Mouse (Mus musculus) mesoderm, embryonic 11.5 days (tissue): Measurements from ENCODE around the gene Acsm3.
"Not testable (repeated sequence)": the region's sequence is repeated elsewhere in the genome, so short reads cannot be mapped to it uniquely, and the experiment has no call there.

ENCODE experiments used
- DNase-seq: peaks from one replicate; pipeline ENCODE4 v3.0.0-alpha.2; 2012; ENCODE audit warnings: low read depth, low spot score

Gene Acsm3

DNA sequence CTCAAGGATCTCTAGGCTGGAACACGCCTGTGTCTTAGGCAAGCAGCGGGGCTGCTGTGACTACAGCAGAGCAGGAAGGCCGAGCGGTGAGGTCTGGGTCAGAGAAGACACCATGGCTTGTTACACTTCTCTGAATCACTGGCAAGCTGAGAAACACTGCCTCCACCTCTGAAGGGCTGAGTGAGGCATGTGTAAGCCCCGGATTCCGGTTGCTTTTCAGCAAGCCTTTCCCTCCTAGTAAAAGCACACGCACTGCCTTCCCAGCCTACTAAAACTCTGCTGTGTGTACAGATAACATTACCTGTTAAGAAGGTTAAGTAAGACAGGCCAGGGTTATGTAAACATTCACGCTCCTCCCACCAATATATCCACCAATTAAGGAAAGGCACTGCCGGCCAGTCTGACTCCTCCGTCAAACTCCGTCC lies at the start of gene Acsm3:
Acsm3 (plus strand) TSS at position 397 of the 425 bp plus-strand sequence.
- no peak for DNase-seq

DNA sequence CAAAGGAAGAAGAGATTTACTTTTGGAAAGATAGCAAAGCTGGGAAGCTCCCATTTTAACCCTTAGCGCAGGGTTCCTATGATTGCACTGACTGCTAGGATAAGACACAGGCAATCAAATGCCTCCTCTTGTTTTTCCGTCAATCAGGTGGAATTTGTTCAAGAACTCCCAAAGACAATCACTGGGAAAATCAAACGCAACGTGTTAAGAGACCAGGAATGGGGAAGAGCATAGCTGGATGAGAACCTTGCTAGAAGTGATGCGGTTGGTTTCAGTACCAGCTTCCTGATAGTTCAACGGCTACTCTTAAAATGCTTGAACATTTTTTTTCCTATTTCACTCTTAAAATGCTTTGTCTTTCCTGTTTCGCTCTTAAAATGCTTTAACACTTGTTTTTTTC lies 46.6 kb upstream of the Acsm3 start:
- no peak for DNase-seq

DNA sequence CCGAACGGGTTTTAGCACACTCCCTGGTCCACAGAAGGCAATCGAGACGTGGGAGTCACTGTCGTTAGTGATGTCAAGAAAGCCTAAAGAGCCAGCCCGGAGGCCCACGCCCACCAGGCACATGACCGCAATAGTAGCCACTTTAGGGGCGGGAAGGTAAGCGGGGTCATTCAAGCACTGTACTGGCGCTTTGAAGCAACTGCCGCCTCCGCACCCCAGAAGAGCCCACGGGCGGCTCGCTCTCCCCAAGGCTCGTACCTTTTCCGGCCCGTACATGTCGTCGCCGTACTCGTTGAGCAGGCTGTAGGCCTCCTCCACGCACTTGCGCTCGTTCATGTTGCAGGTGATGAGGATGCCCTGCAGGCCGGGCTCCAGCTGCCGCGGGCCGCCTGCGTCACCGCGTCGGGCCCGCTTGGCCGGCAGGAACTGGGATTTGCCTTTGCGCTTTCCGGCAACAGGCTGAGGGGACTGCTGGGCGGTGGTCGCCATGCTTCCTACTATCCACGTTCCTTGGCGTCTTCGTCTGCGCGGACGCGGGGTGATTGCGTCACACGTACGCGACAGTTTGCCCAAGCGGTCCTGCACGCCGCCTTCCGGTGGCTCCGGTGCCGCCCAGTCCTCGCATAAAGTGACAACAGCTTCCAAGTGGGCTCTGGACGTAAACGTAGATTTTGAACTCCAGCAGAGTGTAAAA lies 40.3 kb upstream of the Acsm3 start, which contains the start of gene Thumpd1:
Thumpd1 (minus strand) TSS at position 546 of the 694 bp plus-strand sequence.
- DNase-seq, result peak; percentile 96

DNA sequence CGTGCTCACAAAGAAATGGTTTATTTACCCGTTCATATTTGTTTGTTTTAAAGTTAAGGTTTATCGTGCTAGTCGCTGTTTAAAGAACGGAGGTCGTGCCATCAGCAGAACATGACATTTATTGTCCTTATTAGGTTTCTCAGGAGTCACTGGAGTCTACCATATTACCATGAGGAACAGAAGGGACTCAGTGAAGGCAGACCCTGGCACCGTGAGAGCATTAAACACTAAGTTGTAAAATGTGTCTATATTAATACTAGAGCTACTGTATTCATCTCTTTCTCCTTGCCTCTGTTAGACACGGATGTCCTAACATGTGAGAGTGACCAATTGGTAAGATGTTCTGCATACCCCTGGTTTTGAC lies 39.8 kb upstream of the Acsm3 start:
- DNase-seq, result no peak

DNA sequence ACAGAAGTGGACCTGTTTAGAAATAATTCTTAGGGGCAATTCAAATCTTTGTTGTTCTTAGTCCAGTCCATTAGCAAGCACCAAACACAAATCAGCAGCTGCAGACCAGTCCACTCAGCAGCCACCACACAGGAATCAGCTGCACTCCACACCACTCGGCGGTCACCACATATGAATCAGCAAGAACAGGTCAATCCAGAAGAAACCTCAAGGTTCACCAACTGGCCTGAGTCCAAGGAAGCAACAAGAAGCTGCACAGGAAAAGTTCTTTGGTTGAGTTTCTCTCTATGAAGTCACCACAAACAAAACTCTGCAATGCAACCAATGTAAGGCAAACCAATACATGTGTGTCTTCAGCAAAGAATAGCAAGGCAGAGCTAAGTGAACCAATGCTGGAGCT lies 33.1 kb upstream of the Acsm3 start:
- no peak for DNase-seq

DNA sequence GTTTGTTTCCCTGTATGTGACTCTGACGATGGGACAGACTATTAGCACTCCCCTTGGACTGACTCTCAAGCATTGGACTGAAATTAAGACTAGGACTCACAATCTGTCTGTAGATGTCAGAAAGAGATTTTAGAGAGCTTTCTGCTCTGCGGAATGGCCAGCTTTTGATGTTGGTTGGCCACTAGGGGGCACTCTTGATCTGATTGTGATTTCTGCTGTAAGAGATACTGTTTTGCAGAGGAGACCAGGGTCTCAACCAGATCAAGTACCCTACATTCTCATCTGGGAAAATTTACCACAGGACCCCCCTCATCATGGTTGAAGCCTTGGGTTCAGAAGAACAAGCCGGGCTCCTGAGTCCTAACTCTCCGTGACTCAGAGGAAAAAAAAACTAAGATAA lies 29.5 kb upstream of the Acsm3 start:
- peak; percentile 21 for DNase-seq

DNA sequence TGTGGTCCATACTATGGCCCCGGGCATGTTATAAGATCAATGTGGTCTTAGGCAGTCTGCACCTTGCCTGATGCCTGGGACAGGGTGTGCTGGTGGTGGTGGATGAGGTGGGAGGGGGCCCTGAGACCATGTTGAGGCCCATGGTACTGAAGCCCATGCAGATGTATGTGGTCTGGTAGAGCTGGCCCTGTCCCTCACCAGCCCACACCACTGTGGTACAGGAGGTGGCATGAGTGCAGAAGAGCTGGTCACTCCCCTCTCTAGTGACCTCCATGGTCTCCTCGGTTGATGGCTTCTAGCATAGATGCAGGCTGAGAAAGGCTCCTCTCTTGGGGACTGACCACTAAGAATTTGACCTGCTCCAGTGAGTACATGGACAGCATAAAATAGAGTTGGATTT lies 21.8 kb upstream of the Acsm3 start:
- no peak for DNase-seq

DNA sequence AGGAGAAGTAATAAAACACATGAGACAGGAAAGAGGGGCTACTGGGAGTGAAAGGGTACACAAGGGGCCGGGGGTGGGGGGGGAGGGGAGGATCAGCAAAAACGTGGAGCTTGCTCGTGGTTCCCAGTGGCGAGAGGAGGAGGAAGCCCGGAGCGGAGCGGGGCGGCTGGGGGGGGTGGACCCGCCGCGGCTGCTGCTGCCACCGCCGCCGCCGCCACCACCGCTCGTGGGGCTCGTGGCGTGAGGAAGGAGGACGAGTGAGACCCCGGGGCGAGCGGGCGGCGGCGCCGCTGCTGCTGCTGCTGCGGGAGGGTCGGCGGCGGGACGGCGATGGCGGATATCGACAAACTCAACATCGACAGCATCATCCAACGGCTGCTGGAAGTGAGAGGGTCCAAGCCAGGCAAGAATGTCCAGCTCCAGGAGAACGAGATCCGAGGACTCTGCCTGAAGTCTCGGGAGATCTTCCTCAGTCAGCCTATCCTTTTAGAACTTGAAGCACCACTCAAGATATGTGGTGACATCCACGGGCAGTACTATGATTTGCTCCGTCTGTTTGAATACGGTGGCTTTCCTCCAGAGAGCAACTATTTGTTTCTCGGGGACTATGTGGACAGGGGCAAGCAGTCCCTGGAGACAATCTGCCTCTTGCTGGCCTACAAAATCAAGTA lies 20.8 kb upstream of the Acsm3 start:
- DNase-seq, result not testable (repeated sequence)

DNA sequence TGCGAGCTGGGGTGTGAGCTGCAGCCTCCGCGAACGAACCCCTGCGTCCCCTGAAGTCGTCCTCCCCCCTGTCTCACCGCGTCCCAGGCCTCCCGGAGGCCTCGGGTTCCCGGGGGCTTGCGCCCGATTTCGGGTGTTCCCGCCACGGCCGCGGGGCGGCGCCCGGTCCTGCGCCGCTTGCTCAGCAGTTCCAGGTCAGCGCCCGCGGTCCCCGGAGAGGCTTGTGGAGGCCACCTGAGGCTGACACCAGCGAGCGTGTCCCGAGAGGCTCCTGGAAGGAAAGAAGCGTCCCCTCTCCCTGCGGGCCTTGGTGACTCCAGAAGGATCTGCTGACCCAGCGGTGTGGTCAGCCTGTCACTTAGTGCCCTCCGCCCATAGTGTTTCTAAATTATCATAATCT lies 16.4 kb upstream of the Acsm3 start:
- peak; percentile 52 for DNase-seq

DNA sequence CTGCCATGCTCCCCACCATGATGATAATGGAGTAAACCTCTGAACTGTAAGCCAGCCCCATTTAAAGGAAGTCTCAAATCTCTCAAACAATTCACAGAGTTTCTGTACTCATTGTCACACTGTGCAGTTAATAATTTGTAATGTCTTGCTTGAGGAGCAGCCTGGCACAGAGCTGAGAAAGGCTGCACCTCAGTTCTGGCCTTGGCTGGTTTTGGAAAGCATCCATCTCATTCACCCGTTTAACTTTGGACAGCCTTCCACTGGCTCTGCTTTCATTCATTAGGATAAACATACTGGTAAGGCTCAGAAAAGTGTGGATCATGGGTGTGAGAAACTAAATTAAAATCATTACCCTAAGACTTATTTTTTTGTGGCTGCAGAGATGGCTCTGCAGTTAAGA lies 14.9 kb upstream of the Acsm3 start:
- no peak for DNase-seq

DNA sequence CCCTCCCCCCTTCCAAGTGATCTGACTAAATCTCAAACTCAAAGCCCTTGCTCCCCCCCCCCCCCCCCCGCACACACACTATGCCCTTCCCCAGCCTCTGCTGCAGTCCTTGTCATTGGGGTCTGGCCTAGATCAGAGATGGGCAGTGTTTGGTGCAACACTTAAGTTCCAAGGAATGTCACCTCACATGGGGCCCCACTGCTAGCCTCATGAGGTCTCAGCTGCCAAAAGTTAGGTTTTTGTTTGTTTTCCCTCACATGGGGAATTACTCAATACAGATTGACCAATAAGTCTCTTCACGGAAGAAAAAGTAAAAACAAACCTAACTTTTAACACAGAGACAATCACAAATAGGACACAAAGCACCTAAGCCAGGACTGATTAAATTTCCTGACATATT lies 12.0 kb upstream of the Acsm3 start:
- no peak for DNase-seq

DNA sequence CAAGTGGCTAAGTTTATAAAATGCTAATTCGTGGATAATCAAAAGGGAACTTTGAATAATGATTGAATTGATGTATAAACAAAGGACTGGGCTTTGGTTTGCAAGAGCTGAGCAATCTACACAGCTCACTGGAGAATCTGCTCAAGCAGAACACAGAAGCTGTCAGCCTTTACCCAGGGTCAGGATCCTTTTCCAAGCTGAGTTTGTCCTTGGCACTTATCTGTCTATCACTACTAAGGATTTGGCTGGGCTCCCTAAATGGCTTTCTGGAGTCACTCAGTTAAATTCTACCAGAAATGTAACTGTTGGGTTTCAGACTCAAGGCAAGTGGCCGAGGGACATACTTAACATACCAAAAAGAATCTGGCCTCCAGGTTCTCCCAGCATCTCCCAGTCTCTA lies 10.8 kb upstream of the Acsm3 start:
- DNase-seq, result no peak

DNA sequence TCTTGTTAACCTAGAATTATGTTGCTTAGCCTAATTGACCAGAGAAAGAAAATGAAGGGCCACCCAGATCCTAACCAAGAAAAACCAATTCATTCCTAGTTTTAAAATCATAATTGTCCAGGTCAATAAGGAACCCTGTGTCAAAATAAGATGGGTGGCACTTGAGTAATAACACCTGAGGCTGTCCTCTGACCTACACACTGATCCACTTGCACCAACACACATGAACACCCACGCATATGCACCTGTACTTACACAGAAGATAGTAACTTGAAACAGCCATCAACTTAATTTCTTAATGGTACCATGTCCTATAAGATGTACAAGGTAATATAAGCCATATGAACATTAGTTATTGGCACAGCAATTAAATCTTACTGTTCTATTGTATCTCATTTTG lies 7.0 kb upstream of the Acsm3 start:
- no peak for DNase-seq

DNA sequence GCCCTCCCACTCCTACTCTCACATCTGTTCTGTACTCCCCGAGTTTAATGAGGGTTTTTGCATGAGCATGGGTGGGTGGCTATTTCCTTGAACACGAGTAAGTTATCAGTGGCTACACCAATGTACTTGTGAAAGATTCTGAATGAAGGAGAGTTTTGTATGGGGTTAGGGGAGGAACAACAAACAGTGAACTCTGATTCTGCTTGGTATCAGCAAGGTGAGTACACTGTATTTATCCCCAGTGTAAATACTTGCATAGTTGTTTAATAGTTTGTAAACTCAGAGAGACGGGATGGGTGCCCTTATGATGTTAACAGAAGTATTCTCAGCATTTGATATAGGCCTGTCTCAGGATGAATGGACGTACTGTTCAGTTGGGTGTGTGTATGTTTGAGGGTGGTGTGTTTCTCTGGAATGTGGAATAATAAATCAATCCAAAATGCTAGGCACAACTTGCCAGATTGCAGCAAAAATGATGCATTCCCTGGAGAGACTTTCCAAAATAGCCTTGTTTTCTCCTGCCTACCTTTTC lies 1.5 kb downstream of the Acsm3 start:
- no peak for DNase-seq

DNA sequence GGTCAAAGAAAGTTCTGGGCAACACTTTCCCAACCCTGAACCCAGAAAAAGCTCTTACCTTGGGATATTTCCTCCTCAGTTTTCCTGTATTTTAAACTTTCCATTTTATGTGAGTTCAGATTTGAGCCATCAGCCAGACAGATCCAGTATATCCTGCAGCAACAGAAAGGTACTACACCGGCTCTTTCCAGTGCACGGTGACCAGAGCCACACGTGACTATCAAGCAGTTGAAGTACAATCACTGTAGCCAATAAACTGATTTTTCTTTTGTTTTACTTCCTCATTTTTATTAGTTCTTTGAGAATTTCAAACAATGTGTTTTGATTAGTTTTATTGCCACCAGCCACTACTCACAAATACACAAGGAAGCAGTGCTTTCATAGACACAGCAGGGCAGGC lies 3.7 kb downstream of the Acsm3 start:
- DNase-seq, result no peak

DNA sequence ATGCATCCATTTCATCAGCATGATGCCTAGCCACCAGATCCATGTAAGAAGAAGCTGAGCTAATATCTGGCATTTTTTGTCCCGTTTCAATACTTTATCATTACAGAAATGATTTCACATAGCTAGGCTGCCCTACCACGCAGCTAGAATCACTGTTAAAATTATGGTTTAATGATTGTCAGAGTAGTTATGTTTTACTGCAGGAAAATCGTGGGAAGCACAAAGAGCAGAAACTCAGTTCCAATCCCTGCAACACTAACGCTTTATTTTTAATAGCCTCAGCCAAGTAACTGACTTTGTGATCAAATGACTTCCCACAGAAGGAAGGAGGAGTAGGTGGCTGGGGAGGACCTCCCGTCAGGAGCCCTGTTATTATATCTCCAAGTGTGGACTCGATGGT lies 6.3 kb downstream of the Acsm3 start:
- no peak for DNase-seq

DNA sequence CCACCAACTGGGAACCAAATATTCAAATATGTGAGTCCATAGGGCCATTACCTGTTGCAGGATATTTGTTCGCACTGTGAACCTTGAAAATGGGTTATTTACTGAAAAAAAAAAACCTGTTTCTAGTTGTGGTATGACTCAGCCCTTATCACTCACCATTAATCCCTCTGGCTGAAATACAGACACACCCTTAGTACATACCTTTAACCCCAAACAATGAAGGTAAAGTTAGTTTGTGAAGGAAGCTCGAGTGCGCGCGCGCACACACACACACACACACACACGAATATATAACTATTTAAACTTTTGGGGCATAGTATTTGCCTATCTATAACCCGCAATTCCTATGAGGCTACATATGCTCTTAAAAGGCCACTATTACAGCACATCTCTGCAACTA lies 9.2 kb downstream of the Acsm3 start:
- DNase-seq, result no peak

DNA sequence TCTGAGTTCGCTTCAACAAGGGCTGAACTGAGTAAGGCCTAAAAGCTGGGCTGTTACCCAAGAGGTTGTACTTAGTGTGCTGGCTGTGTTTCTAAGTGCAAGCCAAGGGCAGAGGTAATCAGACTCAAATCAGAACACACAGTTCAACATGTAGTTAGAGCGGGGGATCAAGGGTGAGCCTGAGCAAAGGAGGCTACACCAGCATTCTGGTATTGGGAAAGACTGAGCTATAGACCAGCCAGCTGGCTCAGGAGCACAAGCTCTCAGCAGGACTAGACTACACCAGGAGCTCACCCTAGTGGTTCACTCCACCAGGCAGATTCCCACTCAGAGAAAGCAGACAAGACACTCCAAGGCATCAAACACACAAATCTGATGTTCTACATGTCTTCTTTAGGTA lies 22.7 kb downstream of the Acsm3 start:
- DNase-seq, result no peak

DNA sequence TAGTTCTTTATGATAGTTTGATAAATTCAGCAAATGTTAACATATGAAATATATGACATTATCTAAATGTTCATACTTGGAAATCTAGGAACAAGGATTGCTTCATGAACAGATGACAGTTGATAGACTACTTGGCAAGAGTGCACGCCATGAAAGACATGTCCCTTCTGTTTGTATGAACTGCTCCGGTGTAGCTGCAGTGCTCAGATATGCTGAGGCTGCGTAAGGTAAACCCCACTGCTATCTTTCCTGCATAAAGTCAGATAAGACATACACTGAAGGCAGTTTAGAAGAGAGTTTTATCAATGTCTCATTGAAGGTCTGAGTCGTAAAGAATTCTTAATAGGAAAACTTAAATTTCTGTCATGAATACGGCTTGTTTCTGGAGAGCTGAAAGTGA lies 24.2 kb downstream of the Acsm3 start:
- no peak for DNase-seq

DNA sequence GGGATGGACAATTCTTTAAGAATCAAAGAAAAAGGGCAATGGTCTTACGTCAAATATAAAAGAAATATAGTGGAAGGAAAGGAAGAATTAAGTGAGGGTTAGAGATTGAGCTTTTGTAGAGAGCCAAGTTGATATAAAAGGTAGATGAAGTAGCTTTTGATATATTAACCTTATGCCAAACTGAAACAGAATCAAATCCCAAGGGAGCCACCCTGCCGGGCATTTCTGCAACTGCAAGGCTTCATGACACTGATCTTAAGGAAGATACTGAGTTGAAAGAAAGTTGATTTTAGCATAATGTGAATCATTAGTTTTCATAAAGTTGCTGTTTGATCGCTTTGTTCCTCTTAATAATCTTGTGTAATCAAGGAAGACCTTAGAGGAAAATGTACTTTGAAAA lies 28.3 kb downstream of the Acsm3 start:
- no peak for DNase-seq

DNA sequence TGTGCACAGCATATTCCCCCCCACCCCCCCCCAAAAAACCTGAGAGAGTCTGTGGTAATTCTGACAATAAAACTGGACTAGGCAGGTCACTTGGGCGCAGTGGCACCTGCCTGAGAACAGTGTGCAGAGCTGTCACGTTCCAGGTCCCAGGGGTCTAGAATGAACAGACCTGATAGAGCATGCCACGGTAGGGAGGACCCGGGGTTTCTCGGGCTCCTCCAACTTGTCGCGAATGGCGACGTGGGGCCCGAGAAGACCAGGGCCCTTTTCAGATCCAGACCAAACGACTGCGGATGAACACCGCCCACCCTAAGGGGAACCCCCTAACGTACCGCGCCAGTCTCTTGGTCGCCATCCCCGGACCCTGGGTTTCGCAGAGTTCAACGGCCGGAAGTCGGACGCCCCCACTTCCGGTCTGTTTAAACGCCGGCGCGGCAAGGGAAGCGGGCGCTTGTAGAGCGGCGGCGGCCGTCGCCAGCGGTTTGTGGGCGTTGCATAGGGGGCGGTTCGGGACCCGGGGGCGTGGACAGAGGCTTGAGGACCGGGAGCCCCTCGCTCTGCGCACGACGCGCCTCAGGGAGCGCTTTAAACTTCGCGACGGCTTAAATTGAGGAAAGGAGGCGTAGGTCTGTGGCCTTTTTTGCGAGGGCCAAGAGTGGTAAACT lies 33.0 kb downstream of the Acsm3 start, which contains the start of the genes Rexo5 and Eri2:
Rexo5 (plus strand) TSS at position 421 of the 665 bp plus-strand sequence.
Eri2 (minus strand) TSS at position 473 of the 665 bp plus-strand sequence.
- DNase-seq, result peak; percentile 91

DNA sequence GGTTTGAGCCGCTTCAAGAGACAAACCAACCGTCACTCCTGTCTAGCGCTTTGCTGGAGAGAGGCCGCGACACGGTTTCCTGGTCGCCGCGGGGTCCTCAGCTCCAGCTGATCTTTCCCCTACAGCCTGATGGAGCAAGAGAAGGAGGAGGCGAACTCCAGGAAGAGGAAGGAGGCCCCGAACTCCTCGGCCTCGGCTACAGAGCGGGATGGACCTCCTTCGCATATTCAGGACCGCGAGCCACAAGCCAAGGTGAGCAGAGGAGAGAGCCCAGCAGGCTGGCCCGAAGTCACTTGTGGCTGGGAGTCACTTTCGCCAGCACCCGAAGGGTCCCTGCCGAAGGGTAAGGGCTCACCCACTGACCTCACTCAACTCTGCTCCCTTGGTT lies 33.5 kb downstream of the Acsm3 start:
- DNase-seq, result no peak

DNA sequence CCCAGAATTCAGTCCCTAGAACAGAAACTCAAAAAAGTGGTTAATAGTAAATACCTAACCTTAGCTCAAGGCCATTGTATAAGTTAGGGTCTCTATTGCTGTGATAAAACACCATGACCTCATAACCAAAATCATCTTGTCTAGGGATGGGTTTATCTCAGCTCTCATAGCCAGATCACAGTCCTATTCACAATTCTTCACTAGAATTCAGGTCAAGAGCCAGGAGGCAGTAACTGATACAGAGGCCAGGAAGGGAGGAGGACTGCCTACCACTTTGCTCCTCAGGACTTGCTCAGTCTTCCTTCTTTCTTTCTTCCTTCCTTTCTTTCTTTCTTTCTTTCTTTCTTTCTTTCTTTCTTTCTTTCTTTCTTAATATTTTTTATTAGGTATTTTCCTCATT lies 34.6 kb downstream of the Acsm3 start:
- no peak for DNase-seq
